Mouse (Mus musculus) 3T3-L1 (cell line): ENCODE results near the gene P4ha1.
"Not testable (repeated sequence)": the region's sequence is repeated elsewhere in the genome, so short reads cannot be mapped to it uniquely, and the experiment has no call there.

Experiments used
- DNase-seq: peaks from one replicate; pipeline ENCODE4 v3.0.0-alpha.2; 2015; ENCODE audit warnings: low read depth, low spot score

The P4ha1 gene

DNA sequence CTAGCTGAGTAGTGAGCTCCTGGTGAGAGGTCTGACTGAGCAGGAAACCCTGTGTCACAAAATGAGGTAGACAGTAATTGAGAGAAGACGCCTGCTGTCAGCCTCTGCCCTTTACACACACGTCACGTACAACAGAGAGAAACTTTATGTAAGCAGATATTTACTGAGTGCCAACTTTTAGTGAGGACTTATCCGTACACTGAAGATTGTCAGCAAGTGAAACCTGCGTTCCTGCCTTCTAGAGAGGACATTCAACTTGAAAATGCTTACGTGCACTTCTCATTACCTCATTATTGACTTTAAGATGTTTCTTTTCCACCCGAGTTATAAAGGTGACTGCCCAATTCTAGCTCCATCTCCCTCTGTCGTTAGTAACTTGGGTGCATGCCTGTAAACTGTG is 45.6 kb downstream of the P4ha1 start:
- no peak for DNase-seq

DNA sequence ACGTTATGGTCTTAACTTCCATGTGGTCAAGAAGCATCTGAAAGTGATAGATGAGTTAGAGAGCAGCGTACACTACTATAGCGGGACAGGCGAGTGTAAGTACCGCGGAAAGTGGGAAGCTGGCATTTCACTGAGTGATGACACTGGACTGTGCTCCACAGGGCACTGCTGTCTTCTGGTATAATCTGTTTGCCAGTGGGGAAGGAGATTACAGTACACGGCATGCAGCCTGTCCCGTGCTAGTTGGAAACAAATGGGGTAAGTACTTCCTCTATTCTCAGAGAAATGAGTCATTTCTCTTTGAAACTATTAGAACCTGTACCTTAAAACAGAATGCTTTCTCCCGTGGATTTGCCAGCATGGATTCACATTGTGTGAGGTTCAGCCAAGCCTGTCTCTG is 46.3 kb downstream of the P4ha1 start:
- no peak for DNase-seq

DNA sequence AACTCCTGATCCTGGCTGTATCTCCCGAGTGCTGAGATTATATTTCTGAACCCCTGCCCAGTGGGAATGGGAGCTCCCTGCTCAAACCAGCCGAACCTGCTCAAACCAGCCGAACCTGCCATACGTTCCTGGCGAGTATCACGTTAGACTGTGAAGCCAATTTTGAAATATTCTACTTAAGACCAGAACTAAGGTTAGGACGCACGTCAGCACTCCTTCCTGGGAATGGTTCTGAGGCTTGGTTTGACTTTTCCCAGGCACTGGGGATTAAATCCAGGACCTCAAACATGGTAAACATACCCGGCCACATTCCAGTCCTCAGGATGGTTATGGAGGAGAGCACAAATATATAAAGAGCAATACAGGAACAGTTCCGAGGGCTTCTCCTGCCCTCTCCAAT is 54.8 kb downstream of the P4ha1 start:
- no peak for DNase-seq

DNA sequence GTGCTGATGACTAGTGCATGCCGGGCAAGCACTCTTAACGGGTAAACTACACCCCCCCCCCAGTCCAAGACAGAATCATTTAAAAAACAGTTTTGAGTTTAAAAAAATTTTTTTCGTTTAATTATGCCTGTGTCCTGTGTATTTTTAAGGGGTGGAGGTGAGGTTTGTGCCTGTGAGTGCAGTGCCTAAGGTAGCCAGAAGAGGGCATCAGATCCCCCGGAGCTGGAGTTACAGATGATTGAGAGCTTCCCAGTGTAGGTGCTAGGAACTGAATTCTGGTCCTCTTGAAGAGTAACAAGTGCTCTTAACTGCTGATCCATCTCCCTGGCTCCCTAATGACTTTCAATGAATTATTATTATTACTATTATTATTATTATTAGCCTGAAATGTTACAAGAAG is 55.6 kb downstream of the P4ha1 start:
- no peak for DNase-seq

DNA sequence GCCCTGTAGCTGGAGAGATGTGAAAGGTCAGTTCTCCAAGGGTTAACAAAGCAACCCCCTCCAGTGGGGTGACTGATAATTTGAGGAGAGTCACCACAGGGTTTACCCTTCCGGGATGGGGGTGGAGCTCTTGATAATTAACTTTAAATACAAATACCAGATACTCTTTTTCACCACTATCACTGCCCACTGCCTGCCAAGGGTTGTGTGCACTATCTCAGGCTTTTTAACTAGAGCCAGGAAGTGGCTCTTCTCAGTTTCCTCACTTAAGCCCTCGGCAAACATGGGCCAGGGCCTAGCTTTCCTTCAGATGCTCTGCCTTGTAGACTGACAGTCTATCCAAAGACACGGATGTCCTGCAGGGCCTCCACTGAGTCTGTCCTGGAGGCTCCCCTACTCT is 56.8 kb downstream of the P4ha1 start:
- DNase-seq = no peak

DNA sequence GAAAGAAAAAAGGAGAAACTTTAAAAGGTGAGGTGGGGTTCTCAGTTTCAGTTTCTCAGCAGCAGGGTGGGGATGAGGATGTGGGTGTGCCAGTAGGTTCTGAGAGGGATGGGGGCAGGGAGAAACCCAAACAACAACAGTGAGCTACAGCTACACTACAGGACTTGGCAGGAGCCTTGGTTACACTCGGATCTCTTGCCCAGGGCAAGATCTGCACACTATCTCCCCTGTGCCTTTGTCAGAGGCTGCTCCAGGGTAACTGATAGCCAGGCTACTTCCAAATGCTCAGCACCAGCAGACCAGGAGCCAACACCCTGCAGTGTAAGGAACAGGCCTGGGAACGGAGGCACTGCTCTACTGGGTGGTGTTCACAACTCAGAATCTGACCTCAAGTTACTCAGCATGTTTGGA is 57.3 kb downstream of the P4ha1 start:
- DNase-seq = no peak

DNA sequence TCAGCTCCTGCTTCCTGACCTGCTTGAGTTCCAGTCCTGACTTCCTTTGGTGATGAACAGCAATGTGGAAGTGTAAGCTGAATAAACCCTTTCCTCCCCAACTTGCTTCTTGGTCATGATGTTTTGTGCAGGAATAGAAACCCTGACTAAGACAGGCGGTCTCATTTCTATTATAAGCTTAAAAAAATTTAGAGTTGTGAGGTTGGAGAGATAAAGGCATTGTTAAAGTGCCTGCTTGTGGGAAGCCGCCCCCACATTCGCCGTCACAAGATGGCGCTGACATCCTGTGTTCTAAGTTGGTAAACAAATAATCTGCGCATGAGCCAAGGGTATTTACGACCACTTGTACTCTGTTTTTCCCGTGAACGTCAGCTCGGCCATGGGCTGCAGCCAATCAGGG is 58.5 kb downstream of the P4ha1 start:
- peak; percentile 50 for DNase-seq

DNA sequence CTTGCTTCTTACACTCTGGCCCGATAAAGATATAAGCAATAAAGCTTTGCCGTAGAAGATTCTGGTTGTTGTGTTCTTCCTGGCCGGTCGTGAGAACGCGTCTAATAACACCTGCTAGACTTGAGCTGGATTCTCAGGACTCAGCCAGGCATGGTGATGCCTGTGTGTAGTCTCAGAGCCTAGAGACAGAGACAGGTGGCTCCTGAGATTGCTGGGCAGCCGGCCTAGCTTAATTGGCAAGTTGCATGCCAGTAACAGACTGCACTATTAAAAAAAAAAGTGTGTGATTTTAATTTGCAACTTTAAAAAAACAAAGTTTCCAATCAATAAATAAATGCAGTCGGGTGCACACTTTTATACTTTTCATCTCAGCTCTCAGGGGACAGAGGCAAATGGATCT is 63.9 kb downstream of the P4ha1 start:
- DNase-seq = no peak

DNA sequence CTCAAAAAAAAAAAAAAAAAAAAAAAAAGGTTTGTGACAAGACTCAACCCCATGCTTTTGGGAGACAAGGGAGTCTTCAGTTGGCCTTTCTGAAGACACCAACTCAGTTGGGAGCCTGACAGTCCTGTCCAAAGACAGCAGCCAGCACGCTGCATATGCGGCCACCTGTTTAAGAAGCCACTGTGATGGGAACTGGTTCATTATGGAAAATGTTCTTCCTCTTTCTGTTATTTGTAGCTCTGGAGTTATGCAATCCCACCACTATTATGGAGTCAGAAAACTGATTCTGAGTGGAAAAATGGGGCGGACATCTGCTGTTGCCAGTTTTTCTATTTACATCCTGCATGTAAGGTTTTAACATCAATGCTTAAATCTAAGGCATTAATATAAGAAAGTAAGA is 66.6 kb downstream of the P4ha1 start:
- DNase-seq = no peak

DNA sequence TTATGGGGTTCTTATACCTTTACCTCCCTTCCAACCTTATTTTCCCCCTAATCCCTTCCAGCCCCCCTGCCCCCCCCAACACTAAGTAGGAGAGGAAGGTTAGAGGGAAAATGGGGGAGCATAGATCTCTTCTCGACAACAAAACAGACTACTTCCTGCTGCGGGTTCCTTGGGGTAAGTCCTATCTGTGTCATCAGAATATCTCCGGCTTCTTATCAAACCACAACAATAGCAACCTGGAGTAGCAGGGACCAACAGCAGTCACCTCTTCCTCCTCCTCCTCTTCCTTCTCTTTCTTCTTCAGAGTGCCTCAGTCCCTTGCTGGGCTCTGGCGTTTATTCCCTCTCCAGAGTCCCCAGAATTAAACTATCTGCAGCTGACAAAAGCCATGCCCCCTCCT is 68.8 kb downstream of the P4ha1 start:
- no peak for DNase-seq

DNA sequence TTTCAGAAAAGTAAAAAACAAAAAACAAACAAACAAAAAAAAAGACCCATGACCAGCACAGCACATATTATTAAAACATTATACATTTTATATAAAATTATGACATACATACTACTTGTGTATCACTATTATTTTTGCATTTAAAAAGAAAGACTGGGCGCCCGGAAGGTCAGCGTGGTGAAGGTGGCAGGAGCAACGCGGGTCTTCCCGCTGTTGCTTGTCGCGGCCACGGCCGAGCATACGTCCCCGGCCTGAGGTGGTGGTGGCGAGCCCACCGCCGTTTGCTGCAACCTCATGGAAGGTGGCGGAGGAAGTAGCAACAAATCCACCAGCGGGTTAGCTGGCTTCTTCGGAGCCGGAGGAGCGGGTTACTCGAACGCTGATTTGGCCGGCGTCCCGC is 72.4 kb downstream of the P4ha1 start, which contains the start of gene Gm10273:
Gene Gm10273, plus strand, starts transcription at position 172 of the 400 bp plus-strand sequence.
- DNase-seq = not testable (repeated sequence)

DNA sequence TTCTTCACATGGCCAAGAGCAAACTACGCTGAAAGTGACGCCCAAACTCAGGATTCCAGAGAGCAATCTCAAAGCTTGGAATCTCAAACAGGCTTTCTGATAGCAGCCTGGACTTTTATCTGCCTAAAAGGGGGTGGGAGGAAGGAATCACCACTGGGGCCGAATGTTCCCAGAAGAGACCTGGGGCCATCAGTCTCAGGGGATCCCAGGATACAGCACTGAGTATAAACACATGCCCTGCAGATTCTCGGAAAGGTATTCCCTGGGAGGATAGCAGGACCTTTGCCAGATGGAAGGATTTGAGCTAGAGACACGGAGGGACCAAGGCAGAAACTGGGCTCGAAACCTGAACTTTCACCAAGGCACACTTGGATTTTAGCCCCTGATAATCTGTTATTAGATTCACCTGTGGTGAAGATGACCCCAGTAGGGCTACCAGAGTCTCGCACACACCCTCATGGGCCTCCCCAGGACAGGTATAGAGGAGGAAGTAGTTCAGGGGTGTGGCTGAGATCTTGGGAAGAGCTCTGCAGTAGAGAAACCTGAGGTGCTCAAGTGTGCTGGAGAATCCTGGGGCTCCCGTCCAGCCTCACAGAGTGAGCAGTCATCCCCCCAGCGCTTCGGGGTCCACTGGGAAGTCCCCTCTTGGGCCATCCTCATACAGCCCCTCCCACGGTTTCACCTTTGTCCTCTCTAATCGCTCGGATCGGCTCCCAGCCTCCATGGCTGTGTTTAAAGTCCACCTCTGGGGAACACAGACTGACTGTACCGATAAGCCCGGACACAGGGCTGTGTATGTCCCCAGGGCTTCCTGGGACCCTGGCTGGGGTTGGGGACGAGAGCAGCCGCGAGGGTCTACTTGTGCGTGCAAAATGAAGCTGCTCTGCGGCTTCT is 80.0 kb downstream of the P4ha1 start, which contains the start of gene Pla2g12b:
Gene Pla2g12b, plus strand, starts transcription at position 762 of the 894 bp plus-strand sequence.
- no peak for DNase-seq

DNA sequence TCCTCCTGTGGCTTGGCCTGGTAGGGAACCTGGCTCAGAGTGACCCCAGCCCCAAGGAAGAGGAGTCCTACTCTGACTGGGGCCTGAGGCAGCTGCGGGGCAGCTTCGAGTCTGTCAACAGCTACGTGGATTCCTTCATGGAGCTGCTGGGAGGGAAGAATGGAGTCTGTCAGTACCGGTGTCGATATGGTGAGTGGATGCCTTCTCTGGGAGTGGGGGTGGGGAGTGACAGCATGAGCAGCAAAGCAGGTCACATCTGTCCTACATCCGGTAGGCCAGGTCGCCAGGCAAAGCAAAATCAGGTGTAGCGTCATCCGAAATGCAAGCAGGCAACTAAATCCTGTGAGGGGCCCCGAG is 80.7 kb downstream of the P4ha1 start:
- DNase-seq = no peak

DNA sequence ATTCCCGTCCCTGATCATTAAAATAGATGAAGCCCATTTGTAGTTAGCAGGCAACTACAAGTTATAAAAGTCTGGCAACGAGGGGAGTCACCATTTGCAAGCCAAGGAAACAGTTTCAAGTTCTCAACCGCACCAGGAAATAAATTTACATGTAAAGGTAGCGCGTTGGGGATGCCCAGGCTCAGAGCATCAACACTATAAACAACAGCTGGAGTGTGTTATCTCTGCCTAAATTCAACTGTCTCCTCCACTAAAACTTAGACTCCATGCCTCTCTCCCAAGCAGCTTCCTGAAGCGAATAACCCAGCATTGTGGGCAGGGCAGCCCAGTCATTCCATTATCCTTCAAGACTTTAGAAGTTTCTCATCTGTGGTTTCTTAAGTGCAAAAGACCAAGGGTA is 85.4 kb downstream of the P4ha1 start:
- DNase-seq = no peak

DNA sequence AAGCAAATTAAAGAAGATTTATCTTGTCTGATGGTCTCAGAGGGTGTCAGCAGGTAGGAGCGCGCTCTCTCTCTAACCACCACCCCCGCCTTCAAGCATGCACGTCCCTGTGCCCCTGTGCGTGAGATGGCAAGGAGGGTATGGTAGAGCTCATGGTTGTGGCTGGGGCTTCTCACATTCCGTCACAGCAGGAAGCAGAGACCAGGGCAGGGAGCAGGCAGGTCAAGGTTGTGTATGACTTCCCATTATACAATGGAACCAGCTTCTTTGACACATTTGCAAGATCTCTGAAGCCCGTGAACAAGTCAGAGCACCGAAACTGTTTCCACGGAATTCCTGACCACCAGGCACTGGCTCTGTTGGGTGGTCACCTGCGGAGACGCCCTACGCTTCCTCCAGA is 87.2 kb downstream of the P4ha1 start:
- no peak for DNase-seq

DNA sequence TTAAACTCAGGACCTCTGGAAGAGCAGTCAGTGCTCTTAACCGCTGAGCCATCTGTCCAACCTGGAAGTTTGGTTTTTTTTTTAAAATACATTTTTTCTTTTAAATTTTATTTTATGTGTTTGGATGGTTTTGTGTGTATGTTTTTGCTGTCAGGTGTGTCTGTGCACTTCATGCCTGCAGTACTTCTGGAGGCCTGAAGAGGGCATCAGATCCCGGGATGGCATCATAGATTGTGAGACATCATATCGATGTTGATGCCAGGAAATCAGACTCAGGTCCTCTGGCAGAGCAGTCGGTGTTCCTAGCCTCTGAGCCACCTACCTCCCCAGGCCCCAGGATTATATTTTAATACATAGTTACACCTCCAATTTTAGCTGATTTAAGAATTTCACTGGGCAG is 90.6 kb downstream of the P4ha1 start:
- DNase-seq = no peak

DNA sequence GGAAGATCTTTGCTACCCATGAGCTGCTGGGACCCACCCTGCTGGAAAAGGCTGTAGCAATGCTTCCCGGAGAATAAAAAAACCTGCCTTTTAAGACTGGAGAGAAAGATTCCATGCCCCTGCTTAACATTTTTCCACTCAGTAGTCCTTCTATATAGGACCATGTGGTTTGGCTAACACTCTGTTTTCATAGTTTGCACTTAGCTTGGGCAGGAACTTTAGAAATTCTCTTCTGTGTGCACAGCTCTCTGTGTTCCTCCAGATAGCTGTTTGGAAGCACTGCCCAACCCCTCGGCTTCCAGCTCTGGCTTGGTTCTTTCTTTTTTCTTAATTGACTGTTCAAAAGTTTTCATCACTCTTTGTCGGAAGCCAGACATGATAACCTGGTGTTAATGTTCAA is 93.5 kb downstream of the P4ha1 start:
- DNase-seq = no peak

DNA sequence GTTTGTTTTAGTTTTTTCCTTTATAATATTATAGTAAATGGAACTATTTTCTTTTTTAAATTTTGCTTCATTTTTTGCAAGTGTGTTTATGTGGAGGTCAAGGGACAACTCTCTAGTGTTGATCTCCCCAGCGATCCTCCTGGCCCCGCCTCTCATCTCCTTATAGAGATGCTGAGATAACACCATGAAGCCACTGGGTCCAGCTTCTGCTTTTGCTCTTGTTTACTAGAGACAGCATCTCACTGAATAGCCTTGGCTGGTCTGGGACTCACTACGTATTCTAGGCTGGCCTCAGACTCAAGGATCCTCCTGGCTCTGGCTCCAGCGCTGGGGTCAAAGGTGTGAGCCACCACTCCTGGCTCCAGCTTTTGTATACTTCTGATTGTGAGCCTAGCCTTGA is 96.4 kb downstream of the P4ha1 start:
- DNase-seq = no peak
